Mouse (Mus musculus) midbrain, embryonic 13.5 days (tissue): ENCODE data around the gene Dusp9. TPM values are rescaled to one million over a fixed set of nuclear protein-coding genes. Genes with fewer than 3 reads are reported as not detected.

Source experiments
- ATAC-seq: fragments of 200-750 bp; cut with Nextera tagmentation; 2 replicates; pipeline ENCODE4 v1.8.0; 2017; ENCODE audit warnings: mild to moderate bottlenecking, moderate TSS enrichment, moderate library complexity
- H3K27ac ChIP-seq: fragments of 300-500 bp; sonication (generic); 2 replicates; pipeline ENCODE4 v1.5.1; 2015; ENCODE audit warnings: inconsistent platforms, mild to moderate bottlenecking, moderate library complexity
- H3K27me3 ChIP-seq: fragments of 300-500 bp; sonication (generic); 2 replicates; pipeline ENCODE4 v1.6.1; 2015; ENCODE audit warnings: mild to moderate bottlenecking, inconsistent platforms
- H3K36me3 ChIP-seq: fragments of 300-500 bp; sonication (generic); 2 replicates; pipeline ENCODE4 v1.6.1; 2015; ENCODE audit warnings: mild to moderate bottlenecking, inconsistent platforms
- H3K4me1 ChIP-seq: fragments of 300-500 bp; sonication (generic); replicated peaks from 2 replicates; pipeline ENCODE4 v1.6.1; 2015; ENCODE audit warnings: inconsistent platforms
- H3K4me2 ChIP-seq: fragments of 300-500 bp; sonication (generic); replicated peaks from 2 replicates; pipeline ENCODE4 v1.6.1; 2015; ENCODE audit warnings: moderate library complexity, mild to moderate bottlenecking, inconsistent platforms
- H3K4me3 ChIP-seq: fragments of 300-500 bp; sonication (generic); replicated peaks from 2 replicates; pipeline ENCODE4 v1.5.1; 2015; ENCODE audit warnings: mild to moderate bottlenecking, inconsistent platforms
- H3K9ac ChIP-seq: fragments of 300-500 bp; sonication (generic); replicated peaks from 2 replicates; pipeline ENCODE4 v1.6.1; 2015; ENCODE audit warnings: mild to moderate bottlenecking, inconsistent platforms
- H3K9me3 ChIP-seq: fragments of 300-500 bp; sonication (generic); 2 replicates; pipeline ENCODE4 v1.6.1; 2016; ENCODE audit warnings: mild to moderate bottlenecking, inconsistent platforms
- WGBS: fragments of 180-500 bp; shearing (Covaris S2); methylation state at CpG from one replicate; pipeline ENCODE4 v1.1.7; 2015; 5-methylcytosine and 5-hydroxymethylcytosine counted together
- polyA plus RNA-seq: library from polyadenylated mRNA; unstranded; fragments of >200 nt; fragmentation: Nextera tagmentation; extraction: Ambion mirVana; gene quantifications from 2 replicates; pipeline ENCODE4 v1.2.1, GENCODE M21; 2015

Gene Dusp9
- polyA plus RNA-seq, 1 experiment from 2014 or later = 1.2 TPM

DNA sequence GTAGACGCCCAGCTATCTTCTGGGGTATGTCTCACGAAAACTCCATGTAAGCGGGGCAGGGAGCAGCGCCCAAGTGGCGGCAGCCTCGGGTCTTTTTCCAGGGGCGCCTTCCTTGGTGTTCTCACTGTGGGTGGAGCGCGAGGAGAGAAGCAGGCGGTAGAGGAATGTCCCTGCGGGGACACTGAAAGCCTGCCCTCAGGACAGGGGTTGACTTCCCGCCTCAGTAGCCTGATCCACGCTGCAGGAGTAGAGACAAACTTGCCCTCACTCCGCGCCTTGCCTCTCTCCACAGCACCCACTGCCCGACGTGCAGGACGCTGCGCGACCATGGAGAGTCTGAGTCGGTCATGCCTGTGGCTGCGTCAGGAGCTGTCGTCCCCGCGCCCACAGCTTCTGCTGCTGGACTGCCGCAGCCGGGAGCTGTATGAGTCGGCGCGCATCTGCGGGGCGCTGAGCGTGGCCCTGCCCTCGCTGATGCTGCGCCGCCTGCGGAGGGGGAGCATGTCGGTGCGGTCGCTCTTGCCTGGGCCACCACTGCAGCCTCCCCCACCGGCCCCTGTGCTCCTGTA is 766 bp downstream of the Dusp9 start:
- Histone ChIP-seq H3K9me3 (no peaks in the 10 kb centered on the region), H3K4me2 (peak overlapping the region; percentile 55), H3K36me3 (no peaks in the 10 kb centered on the region), H3K9ac (no peak overlapping the region), H3K27ac (no peak overlapping the region), H3K27me3 (peaks cover 60% of the 10 kb centered on the region), H3K4me3 (peak overlapping the region; percentile 30), H3K4me1 (peaks cover 18% of the 10 kb centered on the region)
- 0 out of 2 replicates have a peak, but pooled peaks have one; percentile 19 for ATAC-seq
- WGBS = 28% methylated on average over 41 of the region's 41 CpGs

DNA sequence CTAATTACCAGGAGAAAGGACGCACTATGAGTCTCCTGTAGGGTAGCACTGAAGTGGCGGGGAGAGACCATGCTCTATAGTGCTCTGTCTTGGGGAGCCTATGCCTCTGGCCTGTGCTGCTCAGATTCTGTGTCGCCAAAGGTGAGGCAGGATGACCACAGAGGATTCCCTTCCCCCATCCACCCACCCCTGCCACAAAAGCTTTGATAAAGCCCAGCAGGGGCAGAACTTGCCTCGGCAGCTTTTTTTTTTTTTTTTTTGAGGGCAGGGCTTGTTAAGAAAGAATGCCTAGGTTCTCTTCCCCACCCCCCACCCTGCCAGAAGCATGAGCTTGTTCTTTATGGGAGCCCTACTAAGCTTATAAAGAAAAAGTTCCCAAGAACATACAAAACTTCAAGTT is 5.9 kb downstream of the Dusp9 start:
- H3K9me3 ChIP-seq = no peaks in the 10 kb centered on the region
- peaks cover 13% of the 10 kb centered on the region for H3K27me3 ChIP-seq
- WGBS = 30% methylated on average over 4 of the region's 4 CpGs
- H3K4me2 ChIP-seq = no peak overlapping the region
- H3K27ac ChIP-seq = no peak overlapping the region
- 0 out of 2 replicates have a peak, but pooled peaks cover 1% of the 10 kb centered on the region for H3K4me1 ChIP-seq
- H3K4me3 ChIP-seq = no peak overlapping the region
- no peaks in the 10 kb centered on the region for H3K36me3 ChIP-seq
- no peak for ATAC-seq
- H3K9ac ChIP-seq = no peak overlapping the region

DNA sequence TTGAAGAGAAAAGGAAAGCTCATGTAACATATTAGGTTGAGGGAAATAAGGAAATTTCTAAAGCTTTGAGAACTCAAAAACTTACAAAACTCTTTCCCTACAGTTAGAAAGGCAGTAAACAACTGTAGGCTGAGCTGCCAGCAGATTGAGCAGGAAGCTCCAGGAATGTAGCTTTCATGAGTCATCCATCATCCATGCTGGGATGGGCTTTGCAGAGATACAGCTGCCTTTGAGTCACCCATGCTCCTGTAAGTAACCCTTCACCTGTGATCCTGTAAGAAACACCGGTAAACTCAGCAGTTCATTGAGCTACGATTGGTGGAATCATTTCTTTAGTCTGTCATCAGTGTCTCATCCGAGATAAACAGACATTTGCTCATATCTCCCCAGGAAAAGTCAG is 11.7 kb downstream of the Dusp9 start:
- H3K27me3 ChIP-seq = no peaks in the 10 kb centered on the region
- no peaks in the 10 kb centered on the region for H3K4me1 ChIP-seq
- no peaks in the 10 kb centered on the region for H3K36me3 ChIP-seq
- no peak overlapping the region for H3K4me3 ChIP-seq
- H3K4me2 ChIP-seq = no peak overlapping the region
- no peaks in the 10 kb centered on the region for H3K9me3 ChIP-seq
- 82% methylated on average over 3 of the region's 3 CpGs for WGBS
- ATAC-seq = no peak
- no peak overlapping the region for H3K27ac ChIP-seq
- no peak overlapping the region for H3K9ac ChIP-seq

DNA sequence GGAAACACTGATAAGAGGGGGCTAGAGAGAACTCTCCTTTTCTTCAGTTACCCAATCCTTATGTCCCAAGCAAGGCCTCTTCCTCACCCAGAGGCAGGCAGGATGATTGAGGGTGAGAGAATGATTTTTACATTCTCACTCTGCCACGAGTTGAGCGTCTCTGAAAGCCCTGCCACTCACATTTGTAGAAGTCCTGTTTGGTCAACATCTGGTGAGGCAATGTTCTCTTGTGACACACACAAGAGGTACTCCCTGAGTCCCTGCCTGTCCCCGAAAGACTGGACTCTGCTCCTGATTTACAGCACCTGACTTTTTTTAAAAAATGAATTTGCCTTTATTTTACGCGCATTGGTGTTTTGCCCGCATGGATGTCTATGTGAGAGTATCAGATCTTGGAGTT is 14.2 kb downstream of the Dusp9 start:
- ATAC-seq = no peak
- Histone ChIP-seq H3K9ac (no peak overlapping the region), H3K4me3 (no peak overlapping the region), H3K27ac (no peak overlapping the region), H3K4me2 (no peak overlapping the region), H3K4me1 (peaks cover 4% of the 10 kb centered on the region), H3K36me3 (no peaks in the 10 kb centered on the region), H3K9me3 (no peaks in the 10 kb centered on the region), H3K27me3 (no peaks in the 10 kb centered on the region)
- WGBS = 82% methylated on average over 6 of the region's 6 CpGs

DNA sequence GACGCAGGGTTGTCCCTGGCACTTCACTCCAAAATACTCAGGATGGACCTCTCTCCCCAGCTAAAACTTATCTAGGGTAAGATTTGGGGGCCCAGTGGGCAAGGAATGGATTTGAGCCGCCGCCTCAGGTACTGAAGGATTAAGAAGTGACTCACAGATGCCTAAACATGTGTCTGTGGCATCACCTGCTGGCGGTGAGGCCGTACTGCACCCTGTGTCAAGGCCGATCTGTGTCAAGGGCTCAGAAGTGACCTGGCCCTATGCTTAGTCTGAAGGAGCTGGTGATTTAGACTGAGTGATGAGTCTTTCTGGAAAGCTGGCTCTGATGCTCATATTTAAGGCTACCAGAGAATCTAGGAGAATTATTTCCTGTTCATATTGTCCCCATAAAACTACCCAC is 15.0 kb downstream of the Dusp9 start:
- Histone ChIP-seq H3K4me2 (no peak overlapping the region), H3K9me3 (no peaks in the 10 kb centered on the region), H3K36me3 (no peaks in the 10 kb centered on the region), H3K9ac (no peak overlapping the region), H3K4me3 (no peak overlapping the region), H3K27ac (no peak overlapping the region), H3K27me3 (no peaks in the 10 kb centered on the region), H3K4me1 (peaks cover 11% of the 10 kb centered on the region)
- WGBS = 13% methylated on average over 6 of the region's 6 CpGs
- peak; percentile 43; the same call in 1 of the 2 replicates for ATAC-seq

DNA sequence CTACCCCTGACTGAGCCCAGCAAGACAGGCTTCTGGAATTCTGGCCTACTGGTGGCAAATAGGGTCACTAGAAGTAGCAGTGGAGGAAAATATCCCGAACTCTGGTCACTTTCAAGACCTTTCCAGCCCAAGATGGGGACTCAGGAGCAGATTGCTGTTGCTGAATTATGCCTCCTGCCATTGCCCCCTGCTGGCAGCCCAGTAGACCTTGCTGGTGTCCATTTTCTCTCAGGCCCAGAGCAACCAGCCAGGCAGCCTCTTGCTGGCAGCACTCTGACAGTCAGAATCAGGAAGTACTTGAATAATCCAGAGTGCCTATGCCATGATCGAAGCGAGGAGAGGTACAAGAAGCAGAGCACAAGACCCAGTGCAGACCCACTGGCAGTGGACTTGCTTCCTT is 16.3 kb downstream of the Dusp9 start:
- H3K27me3 ChIP-seq = no peaks in the 10 kb centered on the region
- 79% methylated on average over 3 of the region's 3 CpGs for WGBS
- no peak overlapping the region for H3K4me3 ChIP-seq
- H3K4me1 ChIP-seq = peaks cover 11% of the 10 kb centered on the region
- H3K36me3 ChIP-seq = no peaks in the 10 kb centered on the region
- no peak overlapping the region for H3K27ac ChIP-seq
- H3K9ac ChIP-seq = no peak overlapping the region
- no peak overlapping the region for H3K4me2 ChIP-seq
- ATAC-seq = no peak
- no peaks in the 10 kb centered on the region for H3K9me3 ChIP-seq

DNA sequence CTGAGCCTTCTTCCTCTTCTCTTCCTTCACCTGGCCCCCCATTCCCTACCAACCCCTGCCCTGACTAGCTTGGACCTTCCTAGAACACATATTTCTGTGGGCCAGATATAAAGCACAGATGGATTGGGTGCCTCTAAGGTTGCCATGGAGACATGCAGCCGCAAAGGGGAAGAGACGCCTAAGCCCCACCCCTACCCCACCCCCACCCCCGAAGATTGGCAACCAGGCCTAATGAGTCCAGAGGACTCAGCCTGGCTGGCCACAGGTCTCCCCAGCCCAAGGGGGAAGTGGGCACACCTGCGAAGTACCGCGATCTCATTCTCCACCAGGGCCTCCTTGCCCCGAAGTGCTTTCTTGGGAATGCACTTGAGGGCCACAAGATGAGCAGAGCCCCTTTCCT is 19.2 kb downstream of the Dusp9 start:
- 55% methylated on average over 7 of the region's 7 CpGs for WGBS
- H3K9ac ChIP-seq = no peak overlapping the region

DNA sequence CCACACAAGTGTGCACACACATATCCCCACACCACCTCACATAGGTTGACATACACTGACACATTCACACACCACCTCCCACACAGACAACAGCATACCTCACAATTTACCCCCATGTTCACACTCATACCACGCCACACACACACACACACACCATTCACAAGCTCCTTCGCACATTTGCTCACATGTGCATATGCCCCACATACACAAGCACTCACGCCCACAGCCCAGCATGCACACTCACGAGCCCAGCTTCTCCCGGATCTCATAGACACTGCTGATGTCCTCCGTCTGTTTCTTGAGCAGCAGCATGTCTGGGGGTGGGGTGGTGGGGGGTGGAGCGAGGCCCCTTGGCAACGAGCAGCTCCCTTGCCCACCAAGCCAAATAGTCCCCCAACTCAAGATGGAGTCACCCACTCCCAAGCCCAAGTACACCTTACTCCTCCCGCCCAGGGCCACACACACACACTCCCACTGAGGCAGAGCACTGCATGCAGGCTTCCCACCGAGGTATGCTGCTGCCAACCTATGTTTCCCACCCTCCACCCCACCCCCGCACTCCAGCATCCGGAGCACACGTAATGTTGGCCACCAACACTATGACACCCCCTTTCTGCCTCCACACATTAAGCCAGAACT is 19.8 kb downstream of the Dusp9 start:
- Histone ChIP-seq H3K4me3 (peak overlapping the region; percentile 50), H3K27ac (peak overlapping the region; percentile 70), H3K27me3 (no peaks in the 10 kb centered on the region), H3K36me3 (no peaks in the 10 kb centered on the region), H3K9ac (peak overlapping the region; percentile 66), H3K9me3 (no peaks in the 10 kb centered on the region), H3K4me2 (peak overlapping the region; percentile 66), H3K4me1 (peaks cover 11% of the 10 kb centered on the region)
- WGBS = 59% methylated on average over 13 of the region's 13 CpGs
- ATAC-seq = peak; percentile 46

More for the DNA sequence above, 19.2 kb downstream of the Dusp9 start:
- Histone ChIP-seq H3K9me3 (no peaks in the 10 kb centered on the region), H3K4me2 (peak overlapping the region; percentile 66), H3K27me3 (no peaks in the 10 kb centered on the region), H3K4me1 (peaks cover 11% of the 10 kb centered on the region), H3K4me3 (peak overlapping the region; percentile 50), H3K36me3 (no peaks in the 10 kb centered on the region), H3K27ac (no peak overlapping the region)
- no peak for ATAC-seq

DNA sequence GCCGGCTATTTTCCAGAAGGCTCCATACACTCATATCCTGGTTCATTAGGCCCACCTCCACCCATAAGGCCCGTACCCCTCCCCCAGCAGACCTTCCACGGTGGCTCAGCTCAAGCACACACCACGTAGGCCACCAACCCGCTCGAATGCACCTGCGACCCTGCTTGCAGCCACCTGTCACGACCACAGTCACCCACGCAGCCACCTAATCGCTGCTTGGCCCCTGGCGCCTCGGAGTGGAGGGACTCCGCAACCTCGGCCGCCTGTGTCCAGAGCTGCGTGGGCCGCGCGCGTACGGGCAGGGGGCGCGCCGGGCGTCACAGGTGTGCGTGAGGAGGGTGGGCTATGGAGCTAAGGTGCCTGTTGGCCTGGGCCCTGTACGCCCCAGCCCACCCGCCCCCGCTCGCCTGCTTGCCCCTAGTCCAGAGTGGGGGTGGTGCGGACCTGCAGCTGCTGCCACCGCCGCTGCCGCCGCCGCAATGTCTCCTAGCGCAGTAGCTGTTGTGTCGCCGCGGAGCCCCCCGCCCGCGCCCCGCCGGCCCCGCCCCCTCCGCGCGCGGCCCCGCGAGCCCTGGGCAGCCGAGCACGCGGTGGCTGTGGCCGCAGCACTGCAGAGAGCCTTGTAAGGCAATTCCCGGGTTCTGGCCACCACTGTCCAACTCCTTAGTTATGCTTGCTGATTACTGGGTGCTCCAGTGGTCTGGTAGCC is 20.5 kb downstream of the Dusp9 start, which contains the start of gene Pnck:
TSS of gene Pnck (minus strand) at position 543 of the 709 bp plus-strand sequence.
- H3K4me2 ChIP-seq = peak within 1 kb of the TSS; percentile 66
- peak; percentile 80 for ATAC-seq
- H3K4me3 ChIP-seq = peak within 1 kb of the TSS; percentile 50
- H3K9me3 ChIP-seq = no peaks in the 10 kb centered on the region
- 19% methylated on average over 53 of the region's 57 CpGs for WGBS
- peaks cover 11% of the 10 kb centered on the region for H3K4me1 ChIP-seq
- peak within 1 kb of the TSS; percentile 66 for H3K9ac ChIP-seq
- H3K27me3 ChIP-seq = no peaks in the 10 kb centered on the region
- H3K27ac ChIP-seq = peak within 1 kb of the TSS; percentile 70
- no peaks in the 10 kb centered on the region for H3K36me3 ChIP-seq

DNA sequence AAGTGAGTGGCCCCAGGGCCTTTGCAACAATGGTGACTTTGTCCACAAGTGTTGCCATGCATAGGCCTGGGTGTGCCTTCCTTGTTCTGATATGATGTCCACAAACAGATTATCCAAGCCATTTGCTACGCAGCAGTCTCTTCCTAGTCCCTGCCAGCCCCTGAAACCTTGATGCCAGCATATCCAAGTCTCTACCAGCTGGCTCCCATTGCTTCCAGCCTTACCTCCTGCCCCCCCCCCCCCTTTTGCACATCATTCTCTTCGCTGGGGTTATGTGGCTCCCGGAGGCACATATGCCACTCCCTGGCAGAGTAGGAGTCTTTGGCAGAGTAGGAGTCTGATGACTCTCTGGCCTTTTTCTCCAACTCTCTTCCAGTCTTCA is 21.1 kb downstream of the Dusp9 start:
- H3K4me3 ChIP-seq = peak overlapping the region; percentile 50
- 48% methylated on average over 3 of the region's 3 CpGs for WGBS
- no peaks in the 10 kb centered on the region for H3K9me3 ChIP-seq
- peak overlapping the region; percentile 66 for H3K9ac ChIP-seq
- peak overlapping the region; percentile 66 for H3K4me2 ChIP-seq
- ATAC-seq = no peak; the same call in 1 of the 2 replicates
- peaks cover 11% of the 10 kb centered on the region for H3K4me1 ChIP-seq
- no peaks in the 10 kb centered on the region for H3K27me3 ChIP-seq
- no peaks in the 10 kb centered on the region for H3K36me3 ChIP-seq
- H3K27ac ChIP-seq = peak overlapping the region; percentile 70; the same call in 1 of the 2 replicates

DNA sequence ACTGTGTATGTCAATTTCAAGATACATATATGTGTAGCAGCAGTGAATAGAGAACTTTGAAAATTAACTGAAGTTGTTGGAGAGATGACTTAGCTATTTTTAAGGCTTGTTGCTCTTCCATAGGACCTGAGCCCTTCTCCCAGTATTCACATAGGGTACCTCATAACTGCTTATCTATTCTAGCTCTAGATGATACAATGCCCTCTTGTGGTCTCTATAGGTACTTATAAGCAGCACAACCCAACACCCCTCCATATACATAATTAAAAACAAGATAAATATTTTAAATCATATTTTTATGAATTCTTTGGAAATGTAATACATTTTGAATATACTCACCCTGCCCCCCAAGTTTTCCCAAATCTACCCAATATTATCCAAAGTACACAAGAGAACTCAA is 23.9 kb downstream of the Dusp9 start:
- no peak overlapping the region for H3K4me2 ChIP-seq
- ATAC-seq = no peak
- H3K4me3 ChIP-seq = no peak overlapping the region
- H3K36me3 ChIP-seq = no peaks in the 10 kb centered on the region
- H3K4me1 ChIP-seq = peaks cover 9% of the 10 kb centered on the region
- H3K9ac ChIP-seq = no peak overlapping the region
- H3K27ac ChIP-seq = no peak overlapping the region
- no peaks in the 10 kb centered on the region for H3K9me3 ChIP-seq
- no peaks in the 10 kb centered on the region for H3K27me3 ChIP-seq

DNA sequence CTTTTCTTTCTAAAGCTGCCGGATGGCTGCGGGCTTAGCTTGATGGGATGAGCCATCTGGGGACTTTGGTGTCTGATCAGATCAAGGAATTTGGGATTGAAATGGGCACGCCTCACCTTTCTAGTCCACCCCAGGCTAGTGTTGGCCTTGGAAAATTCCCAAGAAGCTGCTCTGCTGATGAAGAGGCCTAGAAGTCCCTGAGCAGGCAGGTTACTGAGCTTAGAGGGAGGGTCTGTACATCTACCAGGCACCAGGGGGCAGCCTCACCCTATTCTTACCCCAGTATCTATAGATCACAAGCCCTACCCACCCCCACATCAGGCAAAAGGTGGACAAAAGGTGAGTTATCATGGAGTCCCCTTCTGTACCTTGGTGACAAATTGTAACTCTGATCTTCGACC is 32.8 kb downstream of the Dusp9 start:
- Histone ChIP-seq H3K4me3 (no peak overlapping the region), H3K27ac (no peak overlapping the region), H3K27me3 (no peaks in the 10 kb centered on the region), H3K9ac (no peak overlapping the region), H3K9me3 (no peaks in the 10 kb centered on the region), H3K4me2 (no peak overlapping the region), H3K36me3 (peaks cover 5% of the 10 kb centered on the region), H3K4me1 (peaks cover 18% of the 10 kb centered on the region)
- ATAC-seq = peak; percentile 67
- WGBS = 60% methylated on average over 4 of the region's 4 CpGs
